ENCODE assay signal across 38 mouse cellular contexts in genomic region chr16:23025111-23025510, GRCm38 (mm10). TPM values are rescaled to one million over a fixed set of nuclear protein-coding genes. Genes with fewer than 3 reads are reported as not detected.
DNase-seq lines count a peak whose midpoint lies in the region; ATAC-seq lines count a peak whose summit lies in the region.
"Had no signal": no experiment of that assay in that cellular context is flagged by ENCODE, and none has a peak within 500 bp of the region (broad histone marks: within the 10 kb centered on the region; RNA-seq: fewer than 3 reads in every experiment).

No protein-coding gene starts in this region.

- peak; percentile 53; the same call in 1 of the 2 replicates for ATAC-seq in neural tube, embryonic 12.5 days (ENCODE audit: low FRiP score, low read depth)
- ATAC-seq in neural tube, embryonic 15.5 days (ENCODE audit: low FRiP score) = no peak
- ATAC-seq in kidney, embryonic 14.5 days (ENCODE audit: low FRiP score, low TSS enrichment) = peak; percentile 68
- ATAC-seq in inflammation-experienced regulatory T-cells, adult 6 months = no peak
- ATAC-seq in megakaryocyte progenitor cell, adult 5-6 weeks (replicated peaks; ENCODE audit: poor library complexity) = no peak
- ATAC-seq: activated CD4-positive, CD25-positive, alpha-beta regulatory T cell, adult 4 months; CD4-positive, CD25-positive, alpha-beta regulatory T cell, adult 4 months; forebrain, embryonic 13.5 days; liver, embryonic 12.5 days; midbrain, embryonic 16.5 days had no signal

- H3K27me3 ChIP-seq in neural tube, embryonic 12.5 days (replicated peaks) = no peaks in the 10 kb centered on the region
- no peaks in the 10 kb centered on the region for H3K27me3 ChIP-seq in neural tube, embryonic 15.5 days (replicated peaks)
- H3K27me3 ChIP-seq in kidney, embryonic 14.5 days (ENCODE audit: control insufficient read depth, insufficient read depth, low read length) = no peaks in the 10 kb centered on the region
- H3K27me3 ChIP-seq: embryonic facial prominence, embryonic 15.5 days; forebrain, embryonic 13.5 days; heart, embryonic 13.5 days; hindbrain, embryonic 15.5 days; limb, embryonic 13.5 days; liver, embryonic 12.5 days had no signal

- H3K9me3 ChIP-seq in neural tube, embryonic 12.5 days = no peaks in the 10 kb centered on the region
- no peaks in the 10 kb centered on the region for H3K9me3 ChIP-seq in neural tube, embryonic 15.5 days (replicated peaks)
- no peaks in the 10 kb centered on the region for H3K9me3 ChIP-seq in kidney, embryonic 14.5 days (ENCODE audit: control insufficient read depth, low read length)
- H3K9me3 ChIP-seq: embryonic facial prominence, embryonic 10.5 days; embryonic facial prominence, embryonic 15.5 days; forebrain, embryonic 13.5 days; heart, embryonic 13.5 days; hindbrain, embryonic 10.5 days; hindbrain, embryonic 15.5 days; limb, embryonic 13.5 days; liver, embryonic 12.5 days had no signal

- H3K9ac ChIP-seq in neural tube, embryonic 12.5 days = no peak overlapping the region
- no peak overlapping the region for H3K9ac ChIP-seq in neural tube, embryonic 15.5 days (replicated peaks)
- H3K9ac ChIP-seq in kidney, embryonic 14.5 days (ENCODE audit: low read depth, low read length) = no peak overlapping the region
- H3K9ac ChIP-seq: embryonic facial prominence, embryonic 15.5 days; forebrain, embryonic 13.5 days; heart, embryonic 13.5 days; hindbrain, embryonic 15.5 days; limb, embryonic 13.5 days; liver, embryonic 12.5 days had no signal

- H3K36me3 ChIP-seq in neural tube, embryonic 12.5 days = no peaks in the 10 kb centered on the region
- no peaks in the 10 kb centered on the region for H3K36me3 ChIP-seq in neural tube, embryonic 15.5 days
- H3K36me3 ChIP-seq in kidney, embryonic 14.5 days (ENCODE audit: control insufficient read depth, insufficient read depth, low read length) = no peaks in the 10 kb centered on the region
- H3K36me3 ChIP-seq: embryonic facial prominence, embryonic 10.5 days; embryonic facial prominence, embryonic 15.5 days; heart, embryonic 13.5 days; hindbrain, embryonic 10.5 days; hindbrain, embryonic 15.5 days; limb, embryonic 13.5 days; liver, embryonic 12.5 days had no signal

- peaks cover 5% of the 10 kb centered on the region; the same call in 1 of the 2 replicates for H3K4me1 ChIP-seq in neural tube, embryonic 12.5 days
- peaks cover 4% of the 10 kb centered on the region; the same call in 1 of the 2 replicates for H3K4me1 ChIP-seq in neural tube, embryonic 15.5 days
- H3K4me1 ChIP-seq in kidney, embryonic 14.5 days (ENCODE audit: control insufficient read depth, insufficient read depth, low read length) = peaks cover 5% of the 10 kb centered on the region; the same call in 1 of the 2 replicates
- H3K4me1 ChIP-seq: embryonic facial prominence, embryonic 15.5 days; heart, embryonic 13.5 days; hindbrain, embryonic 15.5 days; limb, embryonic 13.5 days; liver, embryonic 12.5 days had no signal

- no peak overlapping the region for H3K27ac ChIP-seq in neural tube, embryonic 12.5 days
- H3K27ac ChIP-seq in neural tube, embryonic 15.5 days (replicated peaks) = no peak overlapping the region
- H3K27ac ChIP-seq in kidney, embryonic 14.5 days (ENCODE audit: low read depth, low read length) = no peak overlapping the region; the same call in 1 of the 2 replicates
- H3K27ac ChIP-seq: embryonic facial prominence, embryonic 10.5 days; embryonic facial prominence, embryonic 15.5 days; forebrain, embryonic 13.5 days; heart, embryonic 13.5 days; hindbrain, embryonic 15.5 days; limb, embryonic 13.5 days; liver, embryonic 12.5 days; stomach, postnatal 0 days had no signal

- H3K4me2 ChIP-seq in neural tube, embryonic 12.5 days (replicated peaks) = no peak overlapping the region
- no peak overlapping the region for H3K4me2 ChIP-seq in neural tube, embryonic 15.5 days
- H3K4me2 ChIP-seq in kidney, embryonic 14.5 days (replicated peaks; ENCODE audit: low read depth, low read length) = no peak overlapping the region
- H3K4me2 ChIP-seq: embryonic facial prominence, embryonic 15.5 days; forebrain, embryonic 13.5 days; heart, embryonic 13.5 days; hindbrain, embryonic 15.5 days; limb, embryonic 13.5 days; liver, embryonic 12.5 days; midbrain, embryonic 11.5 days had no signal

- WGBS in neural tube, embryonic 12.5 days = 26% methylated on average over 6 of the region's 6 CpGs
- 17% methylated on average over 6 of the region's 6 CpGs for WGBS in neural tube, embryonic 15.5 days
- WGBS in kidney, embryonic 14.5 days = 51% methylated on average over 6 of the region's 6 CpGs

- peak; percentile 60 for DNase-seq in kidney, postnatal 14 days
- no peak for DNase-seq in lung, adult 18-20 months
- DNase-seq: adrenal gland, adult 2 months; adrenal gland, postnatal 36 days; cerebellum, adult 2 months; cerebellum, postnatal 25 days; heart, postnatal 10 days; lung, adult 2 months; lung, postnatal 14 days; right cerebral cortex, postnatal 4 days; thymus, adult 2 months; thymus, postnatal 36 days had no signal

- no peak overlapping the region for H3K4me3 ChIP-seq in neural tube, embryonic 12.5 days
- no peak overlapping the region for H3K4me3 ChIP-seq in neural tube, embryonic 15.5 days (replicated peaks)
- no peak overlapping the region for H3K4me3 ChIP-seq in kidney, embryonic 14.5 days (ENCODE audit: low read length)
- H3K4me3 ChIP-seq: embryonic facial prominence, embryonic 10.5 days; embryonic facial prominence, embryonic 15.5 days; forebrain, embryonic 13.5 days; heart, embryonic 13.5 days; hindbrain, embryonic 10.5 days; hindbrain, embryonic 15.5 days; limb, embryonic 13.5 days; liver, embryonic 12.5 days had no signal

RNA-seq across cellular contexts. Expression of gene Kng2, which starts 4.2 kb away (rescaled TPM):
- polyA plus RNA-seq in neural tube, embryonic 12.5 days (2016; fragmentation: Nextera tagmentation; extraction: Ambion mirVana) = 0.33 and 0.46 TPM in 2 replicates
- polyA plus RNA-seq in neural tube, embryonic 15.5 days (2015; fragmentation: Nextera tagmentation; extraction: Ambion mirVana) = 0.46 and 0.55 TPM in 2 replicates
- 1.4 and 2.5 TPM in 2 replicates for polyA plus RNA-seq in kidney, embryonic 14.5 days (2014; fragmentation: Nextera tagmentation; extraction: Ambion mirVana)
- not detected for polyA plus RNA-seq in inflammation-experienced regulatory T-cells, adult 6 months (2017; shearing (Covaris generic))
- not detected in 2 replicates for total RNA-seq in megakaryocyte progenitor cell, adult 5-6 weeks (2015)
- total RNA-seq in megakaryocyte progenitor cell, adult 5-6 weeks (2017) = not detected in 2 replicates
- total RNA-seq: heart, adult 8-10 months; layer of hippocampus, adult 8-10 months; layer of hippocampus, postnatal 25 days; left cerebral cortex, adult 8-10 months; left cerebral cortex, postnatal 36 days had no signal
- polyA plus RNA-seq: activated CD4-positive, CD25-positive, alpha-beta regulatory T cell, adult 4 months; CD4-positive, CD25-positive, alpha-beta regulatory T cell, adult 4 months; cerebellum, adult 2 months; embryonic facial prominence, embryonic 10.5 days; forebrain, embryonic 13.5 days; heart, embryonic 13.5 days; hindbrain, embryonic 10.5 days; hindbrain, embryonic 15.5 days; intestine, embryonic 14.5 days; midbrain, embryonic 11.5 days; midbrain, embryonic 16.5 days; spleen, adult 2 months had no signal

RNA-seq across cellular contexts. Expression of gene Kng1, which starts 32.6 kb away (rescaled TPM):
- polyA plus RNA-seq in neural tube, embryonic 12.5 days (2016; fragmentation: Nextera tagmentation; extraction: Ambion mirVana) = 0.20 TPM in 1 of 2 replicates, not detected in the other
- 0.47 and 0.49 TPM in 2 replicates for polyA plus RNA-seq in neural tube, embryonic 15.5 days (2015; fragmentation: Nextera tagmentation; extraction: Ambion mirVana)
- polyA plus RNA-seq in kidney, embryonic 14.5 days (2014; fragmentation: Nextera tagmentation; extraction: Ambion mirVana) = 0.20 and 0.49 TPM in 2 replicates
- polyA plus RNA-seq in inflammation-experienced regulatory T-cells, adult 6 months (2017; shearing (Covaris generic)) = not detected
- total RNA-seq in megakaryocyte progenitor cell, adult 5-6 weeks (2015) = not detected in 2 replicates
- not detected in 2 replicates for total RNA-seq in megakaryocyte progenitor cell, adult 5-6 weeks (2017)
- total RNA-seq: heart, adult 8-10 months; heart, postnatal 10 days; layer of hippocampus, adult 8-10 months; layer of hippocampus, postnatal 25 days; left cerebral cortex, adult 8-10 months; left cerebral cortex, postnatal 36 days had no signal
- polyA plus RNA-seq: adrenal gland, adult 2 months; CD4-positive, CD25-positive, alpha-beta regulatory T cell, adult 4 months; cerebellum, adult 2 months; embryonic facial prominence, embryonic 10.5 days; forebrain, embryonic 13.5 days; hindbrain, embryonic 10.5 days; intestine, embryonic 14.5 days; midbrain, embryonic 11.5 days; midbrain, embryonic 16.5 days; neural tube, embryonic 11.5 days had no signal

Comparison
In these comparisons a context has a peak if more than half of its experiments do, and no peak if none do; other contexts are left out.
1. ATAC-seq: peak in neural tube, embryonic 12.5 days (single experiment) and kidney, embryonic 14.5 days (single experiment); none in neural tube, embryonic 15.5 days (single experiment), inflammation-experienced regulatory T-cells, adult 6 months (single experiment) and megakaryocyte progenitor cell, adult 5-6 weeks (single experiment).